Mouse (Mus musculus) limb, embryonic 12.5 days (tissue): Measurements from ENCODE around the gene Rgs8. TPM values are rescaled to one million over a fixed set of nuclear protein-coding genes. Genes with fewer than 3 reads are reported as not detected.

Source experiments
- ATAC-seq: fragments of 200-750 bp; cut with Nextera tagmentation; 2 replicates; pipeline ENCODE4 v1.8.0; 2017; ENCODE audit warnings: low read depth, moderate TSS enrichment; ENCODE audit not compliant: insufficient number of reproducible peaks, insufficient read depth, low FRiP score, low TSS enrichment
- H3K27ac ChIP-seq: fragments of 300-500 bp; sonication (generic); 2 replicates; pipeline ENCODE4 v1.5.1; 2016; ENCODE audit warnings: mild to moderate bottlenecking, moderate library complexity
- H3K27me3 ChIP-seq: fragments of 300-500 bp; sonication (generic); 2 replicates; pipeline ENCODE4 v1.6.1; 2016; ENCODE audit warnings: mild to moderate bottlenecking, moderate library complexity
- H3K36me3 ChIP-seq: fragments of 300-500 bp; sonication (generic); 2 replicates; pipeline ENCODE4 v1.6.1; 2016; ENCODE audit warnings: mild to moderate bottlenecking, moderate library complexity
- H3K4me1 ChIP-seq: fragments of 300-500 bp; sonication (generic); replicated peaks from 2 replicates; pipeline ENCODE4 v1.6.1; 2016
- H3K4me2 ChIP-seq: fragments of 300-500 bp; sonication (generic); 2 replicates; pipeline ENCODE4 v1.6.1; 2016; ENCODE audit warnings: mild to moderate bottlenecking, moderate library complexity
- H3K4me3 ChIP-seq: fragments of 300-500 bp; sonication (generic); replicated peaks from 2 replicates; pipeline ENCODE4 v1.5.1; 2016; ENCODE audit warnings: mild to moderate bottlenecking
- H3K9ac ChIP-seq: fragments of 300-500 bp; sonication (generic); replicated peaks from 2 replicates; pipeline ENCODE4 v1.6.1; 2016; ENCODE audit warnings: mild to moderate bottlenecking, moderate library complexity
- H3K9me3 ChIP-seq: fragments of 300-500 bp; sonication (generic); 2 replicates; pipeline ENCODE4 v1.6.1; 2016; ENCODE audit warnings: mild to moderate bottlenecking, moderate library complexity
- WGBS: fragments of 180-500 bp; shearing (Covaris S2); methylation state at CpG from one replicate; pipeline ENCODE4 v1.1.7; 2016; 5-methylcytosine and 5-hydroxymethylcytosine counted together
- polyA plus RNA-seq: library from polyadenylated mRNA; unstranded; fragments of >200 nt; fragmentation: Nextera tagmentation; extraction: Ambion mirVana; gene quantifications from 2 replicates; pipeline ENCODE4 v1.2.1, GENCODE M21; 2016

The Rgs8 gene
- polyA plus RNA-seq, 1 experiment from 2014 or later: 1.4 TPM

DNA sequence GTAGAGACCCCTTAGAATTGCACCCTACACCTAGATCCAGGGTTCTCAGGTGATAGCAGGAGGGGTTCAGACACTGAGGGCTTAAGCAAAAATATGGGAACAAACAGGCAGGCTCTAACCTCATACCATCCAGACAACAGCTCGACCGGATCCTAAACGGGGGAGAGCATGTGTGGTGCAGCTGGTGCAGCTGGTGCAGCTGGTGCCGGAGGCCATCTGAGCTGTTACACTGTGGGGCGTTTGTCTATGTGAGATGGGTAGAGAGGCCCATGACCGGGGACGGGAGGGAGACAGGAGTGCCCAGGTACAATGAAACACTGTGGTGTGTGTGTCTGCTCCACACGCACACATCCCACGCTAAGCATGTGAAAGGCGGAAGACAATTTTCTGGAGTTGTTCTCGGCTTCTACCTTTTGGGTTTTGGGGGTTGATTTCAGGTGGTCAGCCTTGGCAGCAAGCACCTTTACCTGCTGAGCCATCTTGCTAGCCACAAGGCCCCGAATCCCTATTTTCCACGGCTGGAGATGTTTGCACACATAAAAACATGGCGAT is 93.4 kb downstream of the Rgs8 start:
- no peak overlapping the region for H3K4me2 ChIP-seq
- no peak overlapping the region for H3K4me3 ChIP-seq
- no peaks in the 10 kb centered on the region for H3K9me3 ChIP-seq
- WGBS: 78% methylated on average over 14 of the region's 14 CpGs
- no peak for ATAC-seq
- no peak overlapping the region for H3K9ac ChIP-seq
- H3K4me1 ChIP-seq: peaks cover 21% of the 10 kb centered on the region
- 0 out of 2 replicates have a peak, but pooled peaks cover 3% of the 10 kb centered on the region for H3K36me3 ChIP-seq
- no peak overlapping the region for H3K27ac ChIP-seq
- peaks cover 13% of the 10 kb centered on the region for H3K27me3 ChIP-seq

- H3K27me3 ChIP-seq: peaks cover 7% of the 10 kb centered on the region
- peaks cover 18% of the 10 kb centered on the region for H3K4me1 ChIP-seq
- H3K9me3 ChIP-seq: no peaks in the 10 kb centered on the region
- no peak overlapping the region for H3K4me2 ChIP-seq
- 0 out of 2 replicates have a peak, but pooled peaks cover 3% of the 10 kb centered on the region for H3K36me3 ChIP-seq
- ATAC-seq: no peak
- no peak overlapping the region for H3K9ac ChIP-seq
- H3K27ac ChIP-seq: no peak overlapping the region
- WGBS: 6% methylated on average over 12 of the region's 12 CpGs
- H3K4me3 ChIP-seq: no peak overlapping the region
Observed at GRCm38 (mm10) chr1:153746728-153747127, 93.9 kb downstream of the Rgs8 start.

GRCm38 (mm10) chr1:153747861-153748530 is 95.2 kb downstream of the Rgs8 start:
- H3K9ac ChIP-seq: no peak overlapping the region
- ATAC-seq: no peak
- H3K4me3 ChIP-seq: no peak overlapping the region
- 0 out of 2 replicates have a peak, but pooled peaks cover 3% of the 10 kb centered on the region for H3K36me3 ChIP-seq
- peaks cover 25% of the 10 kb centered on the region for H3K4me1 ChIP-seq
- H3K27me3 ChIP-seq: 0 out of 2 replicates have a peak, but pooled peaks cover 4% of the 10 kb centered on the region
- H3K9me3 ChIP-seq: no peaks in the 10 kb centered on the region
- 75% methylated on average over 12 of the region's 12 CpGs for WGBS
- H3K4me2 ChIP-seq: peak overlapping the region; percentile 57
- H3K27ac ChIP-seq: no peak overlapping the region

- no peak overlapping the region for H3K9ac ChIP-seq
- H3K27me3 ChIP-seq: 0 out of 2 replicates have a peak, but pooled peaks cover 4% of the 10 kb centered on the region
- peaks cover 25% of the 10 kb centered on the region for H3K4me1 ChIP-seq
- H3K9me3 ChIP-seq: no peaks in the 10 kb centered on the region
- 6% methylated on average over 1 of the region's 1 CpGs for WGBS
- H3K4me3 ChIP-seq: no peak overlapping the region
- no peak overlapping the region for H3K27ac ChIP-seq
- 0 out of 2 replicates have a peak, but pooled peaks cover 3% of the 10 kb centered on the region for H3K36me3 ChIP-seq
- H3K4me2 ChIP-seq: peak overlapping the region; percentile 57
- ATAC-seq: no peak
Observed at GRCm38 (mm10) chr1:153748549-153748948, 95.7 kb downstream of the Rgs8 start.

GRCm38 (mm10) chr1:153749211-153749801 is 96.5 kb downstream of the Rgs8 start, which contains the start of gene Rnasel:
Gene Rnasel (plus strand): TSS chr1:153749426.
- peak; percentile 38; the same call in 1 of the 2 replicates for ATAC-seq

More at GRCm38 (mm10) chr1:153749211-153749801, 96.5 kb downstream of the Rgs8 start, which contains the start of gene Rnasel:
- Histone ChIP-seq H3K4me3 (peak within 1 kb of the TSS; percentile 39), H3K4me1 (peaks cover 25% of the 10 kb centered on the region), H3K27ac (peak within 1 kb of the TSS; percentile 56), H3K27me3 (peaks cover 4% of the 10 kb centered on the region; the same call in 1 of the 2 replicates), H3K36me3 (no peaks in the 10 kb centered on the region), H3K4me2 (peak within 1 kb of the TSS; percentile 57), H3K9ac (peak within 1 kb of the TSS; percentile 59), H3K9me3 (no peaks in the 10 kb centered on the region)
- 3% methylated on average over 18 of the region's 18 CpGs for WGBS

Other genes with a start within 250 kb of the Rgs8 start
- gene Shcbp1l, start 227.9 kb upstream of the Rgs8 start, polyA plus RNA-seq: 0.24 and 0.36 TPM in 2 replicates
- gene Dhx9, start 165.4 kb upstream of the Rgs8 start, polyA plus RNA-seq: 49.6 and 57.0 TPM in 2 replicates
- 5.3 and 6.1 TPM in 2 replicates for gene Npl, start 103.0 kb upstream of the Rgs8 start, polyA plus RNA-seq
- 16.8 and 18.7 TPM in 2 replicates for gene Rgs16, start 87.3 kb downstream of the Rgs8 start, polyA plus RNA-seq
- gene Rnasel, start 96.4 kb downstream of the Rgs8 start, polyA plus RNA-seq: 10.5 and 11.4 TPM in 2 replicates
- gene Rgsl1, start 191.1 kb downstream of the Rgs8 start, polyA plus RNA-seq: not detected in 2 replicates
- gene Teddm1b, start 221.3 kb downstream of the Rgs8 start, polyA plus RNA-seq: 0.44 and 0.47 TPM in 2 replicates
- gene Teddm1a, start 238.7 kb downstream of the Rgs8 start, polyA plus RNA-seq: not detected in 2 replicates
- gene Glul, start 246.9 kb downstream of the Rgs8 start, polyA plus RNA-seq: 105 TPM in 2 replicates
- 0.74 and 0.90 TPM in 2 replicates for gene Teddm2, start 247.2 kb downstream of the Rgs8 start, polyA plus RNA-seq